Mouse (Mus musculus): ENCODE results near the gene Ncs1. TPM values are rescaled to one million over a fixed set of nuclear protein-coding genes. Genes with fewer than 3 reads are reported as not detected.

Ncs1 gene
- polyA plus RNA-seq, 1 experiment: 3.5 TPM

GRCm38 (mm10) chr2:31241639-31242038, 4.0 kb upstream of the Ncs1 start:
- no peak for DNase-seq
- Histone ChIP-seq H3K27ac (ENCODE audit: insufficient read depth, low read depth, low read length) (no peak overlapping the region), H3K4me3 (ENCODE audit: insufficient read depth, low read depth, low read length) (no peak overlapping the region), H3K4me1 (ENCODE audit: control insufficient read depth, insufficient read depth, low read length) (no peaks in the 10 kb centered on the region), H3K27me3 (replicated peaks; ENCODE audit: control insufficient read depth, insufficient read depth, low read length) (no peaks in the 10 kb centered on the region), H3K36me3 (ENCODE audit: control insufficient read depth, insufficient read depth, low read length) (no peaks in the 10 kb centered on the region)
- TF ChIP-seq POLR2A (IDR thresholded peaks at IDR 0.05; ENCODE audit: low read depth, low read length) (no peak), CTCF (conservative IDR thresholded peaks at IDR 0.05; ENCODE audit: insufficient read depth, insufficient read length, low read depth, low read length) (no peak)
- whole genome bisulfite sequencing: 31% methylated on average over 7 of the region's 7 CpGs

- H3K27me3 ChIP-seq (replicated peaks; ENCODE audit: control insufficient read depth, insufficient read depth, low read length): no peaks in the 10 kb centered on the region
- DNase-seq: no peak
- H3K4me3 ChIP-seq (ENCODE audit: insufficient read depth, low read depth, low read length): no peak overlapping the region
- WGBS: 58% methylated on average over 8 of the region's 8 CpGs
- TF ChIP-seq POLR2A (IDR thresholded peaks at IDR 0.05; ENCODE audit: low read depth, low read length): no peak
- TF ChIP-seq CTCF (conservative IDR thresholded peaks at IDR 0.05; ENCODE audit: insufficient read depth, insufficient read length, low read depth, low read length): no peak
- no peaks in the 10 kb centered on the region for H3K4me1 ChIP-seq (ENCODE audit: control insufficient read depth, insufficient read depth, low read length)
- H3K36me3 ChIP-seq (ENCODE audit: control insufficient read depth, insufficient read depth, low read length): no peaks in the 10 kb centered on the region
- no peak overlapping the region for H3K27ac ChIP-seq (ENCODE audit: insufficient read depth, low read depth, low read length)
Measured at GRCm38 (mm10) chr2:31244216-31244615, 1.4 kb upstream of the Ncs1 start.

- H3K4me3 ChIP-seq (ENCODE audit: insufficient read depth, low read depth, low read length): peak overlapping the region; percentile 68
- H3K27me3 ChIP-seq (replicated peaks; ENCODE audit: control insufficient read depth, insufficient read depth, low read length): no peaks in the 10 kb centered on the region
- no peak for DNase-seq
- 29% methylated on average over 5 of the region's 5 CpGs for WGBS
- no peaks in the 10 kb centered on the region for H3K4me1 ChIP-seq (ENCODE audit: control insufficient read depth, insufficient read depth, low read length)
- no peak overlapping the region for H3K27ac ChIP-seq (ENCODE audit: insufficient read depth, low read depth, low read length)
- TF ChIP-seq CTCF (conservative IDR thresholded peaks at IDR 0.05; ENCODE audit: insufficient read depth, insufficient read length, low read depth, low read length) (no peak), POLR2A (IDR thresholded peaks at IDR 0.05; ENCODE audit: low read depth, low read length) (no peak)
- H3K36me3 ChIP-seq (ENCODE audit: control insufficient read depth, insufficient read depth, low read length): no peaks in the 10 kb centered on the region
Measured at GRCm38 (mm10) chr2:31245051-31245450, 572 bp upstream of the Ncs1 start.

DNA sequence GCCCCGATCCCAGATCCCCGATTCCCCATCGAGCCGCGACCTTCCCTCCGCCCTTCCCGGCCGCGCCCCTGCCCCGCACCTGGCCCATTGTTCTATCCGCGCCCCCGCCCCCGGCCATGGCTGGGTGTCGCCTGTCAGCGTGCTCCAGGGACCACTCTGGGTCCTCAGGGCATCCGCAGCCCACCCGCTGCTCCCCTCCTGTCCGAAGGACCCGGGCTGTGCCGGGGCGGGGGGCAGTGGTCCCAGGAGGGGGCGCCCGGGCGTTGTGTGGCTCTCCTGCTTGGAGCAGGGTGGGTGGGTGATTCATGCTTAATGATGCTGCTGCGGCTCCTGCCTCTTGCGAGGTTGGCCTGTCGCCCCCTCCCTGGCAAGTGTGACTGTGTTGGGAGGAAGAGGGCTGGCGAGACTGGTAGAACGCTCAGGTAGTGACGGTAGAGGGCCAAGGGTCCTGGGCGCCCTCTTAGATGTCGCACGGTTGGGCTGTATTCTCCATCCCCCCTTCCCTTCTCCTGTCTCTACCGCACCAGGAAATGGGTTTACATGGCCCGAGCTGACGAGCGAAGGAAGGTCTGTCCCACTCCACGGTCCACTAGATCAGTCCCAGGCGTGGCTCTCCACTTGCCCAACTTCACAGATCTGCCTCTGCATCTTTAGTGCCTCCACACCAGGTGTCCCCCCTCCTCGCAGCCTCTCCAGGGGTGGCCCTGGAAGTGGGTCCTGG, 788 bp downstream of the Ncs1 start:
- peak overlapping the region; percentile 68 for H3K4me3 ChIP-seq (ENCODE audit: insufficient read depth, low read depth, low read length)
- 5% methylated on average over 41 of the region's 41 CpGs for WGBS
- no peaks in the 10 kb centered on the region for H3K27me3 ChIP-seq (replicated peaks; ENCODE audit: control insufficient read depth, insufficient read depth, low read length)
- H3K27ac ChIP-seq (ENCODE audit: insufficient read depth, low read depth, low read length): no peak overlapping the region
- peak; percentile 22 for DNase-seq
- H3K36me3 ChIP-seq (ENCODE audit: control insufficient read depth, insufficient read depth, low read length): no peaks in the 10 kb centered on the region
- no peaks in the 10 kb centered on the region for H3K4me1 ChIP-seq (ENCODE audit: control insufficient read depth, insufficient read depth, low read length)
- TF ChIP-seq POLR2A (IDR thresholded peaks at IDR 0.05; ENCODE audit: low read depth, low read length) (no peak), CTCF (conservative IDR thresholded peaks at IDR 0.05; ENCODE audit: insufficient read depth, insufficient read length, low read depth, low read length) (no peak)

GRCm38 (mm10) chr2:31248856-31249255, 3.2 kb downstream of the Ncs1 start:
- H3K4me3 ChIP-seq (ENCODE audit: insufficient read depth, low read depth, low read length): no peak overlapping the region
- no peak overlapping the region for H3K27ac ChIP-seq (ENCODE audit: insufficient read depth, low read depth, low read length)
- H3K27me3 ChIP-seq (replicated peaks; ENCODE audit: control insufficient read depth, insufficient read depth, low read length): no peaks in the 10 kb centered on the region
- no peaks in the 10 kb centered on the region; the same call in 1 of the 2 replicates for H3K4me1 ChIP-seq (ENCODE audit: control insufficient read depth, insufficient read depth, low read length)
- 90% methylated on average over 6 of the region's 6 CpGs for WGBS
- no peak for DNase-seq
- TF ChIP-seq POLR2A (IDR thresholded peaks at IDR 0.05; ENCODE audit: low read depth, low read length) (no peak), CTCF (conservative IDR thresholded peaks at IDR 0.05; ENCODE audit: insufficient read depth, insufficient read length, low read depth, low read length) (no peak)
- no peaks in the 10 kb centered on the region for H3K36me3 ChIP-seq (ENCODE audit: control insufficient read depth, insufficient read depth, low read length)

DNA sequence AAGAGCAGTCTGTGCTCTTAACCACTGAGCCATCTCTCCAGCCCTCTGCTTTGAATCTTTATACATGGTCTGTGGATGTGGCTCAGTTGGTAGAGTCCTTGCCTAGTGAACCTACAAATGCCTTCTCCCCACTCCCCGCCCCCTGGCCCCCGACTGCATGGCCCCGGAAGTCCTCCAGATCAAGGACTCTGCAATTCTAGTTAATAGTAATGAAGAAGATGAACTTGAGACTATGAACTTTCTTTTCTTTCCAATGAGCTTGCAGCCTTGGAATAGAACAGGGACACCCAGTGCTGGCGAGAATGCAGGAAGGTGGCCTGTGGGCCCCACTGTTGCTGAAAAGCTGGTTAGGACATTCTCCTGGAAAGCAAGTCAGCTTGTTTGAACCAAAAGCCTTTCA, 6.5 kb downstream of the Ncs1 start:
- 75% methylated on average over 4 of the region's 4 CpGs for WGBS
- no peak overlapping the region for H3K4me3 ChIP-seq (ENCODE audit: insufficient read depth, low read depth, low read length)
- no peak overlapping the region for H3K27ac ChIP-seq (ENCODE audit: insufficient read depth, low read depth, low read length)
- no peaks in the 10 kb centered on the region for H3K36me3 ChIP-seq (ENCODE audit: control insufficient read depth, insufficient read depth, low read length)
- peak; percentile 84 for DNase-seq
- H3K4me1 ChIP-seq (ENCODE audit: control insufficient read depth, insufficient read depth, low read length): peaks cover 16% of the 10 kb centered on the region
- TF ChIP-seq POLR2A (IDR thresholded peaks at IDR 0.05; ENCODE audit: low read depth, low read length) (no peak), CTCF (conservative IDR thresholded peaks at IDR 0.05; ENCODE audit: insufficient read depth, insufficient read length, low read depth, low read length) (no peak)
- no peaks in the 10 kb centered on the region for H3K27me3 ChIP-seq (replicated peaks; ENCODE audit: control insufficient read depth, insufficient read depth, low read length)

- H3K27ac ChIP-seq (ENCODE audit: insufficient read depth, low read depth, low read length): no peak overlapping the region
- no peaks in the 10 kb centered on the region for H3K36me3 ChIP-seq (ENCODE audit: control insufficient read depth, insufficient read depth, low read length)
- H3K27me3 ChIP-seq (replicated peaks; ENCODE audit: control insufficient read depth, insufficient read depth, low read length): no peaks in the 10 kb centered on the region
- TF ChIP-seq CTCF (conservative IDR thresholded peaks at IDR 0.05; ENCODE audit: insufficient read depth, insufficient read length, low read depth, low read length) (no peak), POLR2A (IDR thresholded peaks at IDR 0.05; ENCODE audit: low read depth, low read length) (no peak)
- H3K4me3 ChIP-seq (ENCODE audit: insufficient read depth, low read depth, low read length): no peak overlapping the region
- WGBS: 53% methylated on average over 3 of the region's 3 CpGs
- DNase-seq: peak; percentile 72
- H3K4me1 ChIP-seq (ENCODE audit: control insufficient read depth, insufficient read depth, low read length): peaks cover 18% of the 10 kb centered on the region
Measured at GRCm38 (mm10) chr2:31253463-31253862, 7.8 kb downstream of the Ncs1 start.
